Mouse (Mus musculus) heart, adult 11 months (tissue): ENCODE measurements at regions not wholly inside any gene's neighbourhood (a gene's known extent, or its start where the extent isn't known, plus 50 kb on each side); places are given as distances from the start of the nearest gene placed in this dataset.

Source experiments
- DNase-seq: peaks from one replicate; pipeline ENCODE4 v3.0.0; 2022

DNA sequence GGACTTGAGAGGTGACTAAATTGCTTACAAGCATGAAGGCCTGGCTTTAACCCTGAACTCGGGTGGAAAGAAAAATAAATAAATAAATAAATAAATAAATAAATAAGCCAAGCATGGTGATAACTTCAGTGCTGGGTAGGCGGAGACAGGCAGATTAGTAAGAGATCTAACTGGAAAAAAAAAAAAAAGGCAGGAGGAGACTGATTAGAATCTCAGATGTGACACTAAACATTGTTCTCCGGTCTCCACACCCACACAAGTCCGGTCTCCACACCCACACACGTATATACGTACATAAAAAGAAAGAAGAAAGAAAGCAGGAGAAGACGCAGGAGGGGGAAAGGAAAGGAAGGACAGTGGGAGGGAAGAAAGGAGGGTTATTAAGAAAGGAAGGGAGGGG, 267.8 kb downstream of the Dhx15 start:
- DNase-seq: no peak

DNA sequence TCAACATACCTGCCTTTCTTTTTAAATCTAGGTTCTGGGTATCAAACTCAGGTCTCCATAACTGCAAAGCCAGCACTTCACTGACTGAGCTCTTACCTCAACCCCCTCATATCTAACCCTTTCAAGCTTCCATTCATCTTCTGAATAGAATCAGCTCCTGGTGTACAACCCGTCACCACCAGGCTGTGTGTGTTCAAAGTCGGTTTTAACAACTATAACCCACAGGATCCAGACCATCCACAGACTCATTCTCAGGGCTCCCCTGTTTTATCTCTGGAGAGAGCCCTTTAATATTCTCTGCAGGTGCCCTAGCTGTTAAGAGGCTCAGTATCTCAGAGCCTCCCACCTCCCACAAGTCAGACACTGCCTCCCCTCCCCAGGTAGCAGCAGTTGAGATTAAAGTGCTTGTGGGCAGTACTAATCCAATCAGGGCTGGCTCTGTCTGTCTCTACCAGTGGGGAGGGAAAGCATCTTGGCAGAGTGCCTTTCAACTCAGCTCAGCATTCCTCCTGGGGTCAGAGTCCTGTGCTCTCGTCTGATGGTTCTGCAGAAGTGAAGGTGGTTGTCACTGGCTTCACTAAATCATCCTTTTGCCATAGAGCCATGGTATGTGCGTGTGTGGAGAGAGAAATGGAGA, 272.4 kb downstream of the Dhx15 start:
- peak; percentile 94 for DNase-seq

DNA sequence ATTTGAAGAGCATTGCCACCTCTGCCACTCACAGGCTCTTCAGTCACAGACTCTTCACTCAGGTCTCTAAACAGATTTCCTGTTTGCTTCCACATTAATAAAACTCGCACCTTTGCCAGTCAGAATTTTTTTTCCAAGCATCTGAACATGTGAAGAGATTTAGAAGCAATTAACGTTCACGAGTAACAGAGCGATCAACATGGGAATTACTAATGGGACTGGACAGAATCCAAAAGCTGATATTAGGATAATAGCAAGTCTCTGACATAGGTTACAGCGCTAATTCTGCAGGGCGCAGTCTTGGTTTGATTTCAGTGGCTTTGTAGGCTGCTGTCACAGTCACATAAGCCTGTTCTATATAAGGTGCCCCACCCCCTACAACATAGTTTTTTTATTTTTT, 275.6 kb downstream of the Dhx15 start:
- DNase-seq: no peak

DNA sequence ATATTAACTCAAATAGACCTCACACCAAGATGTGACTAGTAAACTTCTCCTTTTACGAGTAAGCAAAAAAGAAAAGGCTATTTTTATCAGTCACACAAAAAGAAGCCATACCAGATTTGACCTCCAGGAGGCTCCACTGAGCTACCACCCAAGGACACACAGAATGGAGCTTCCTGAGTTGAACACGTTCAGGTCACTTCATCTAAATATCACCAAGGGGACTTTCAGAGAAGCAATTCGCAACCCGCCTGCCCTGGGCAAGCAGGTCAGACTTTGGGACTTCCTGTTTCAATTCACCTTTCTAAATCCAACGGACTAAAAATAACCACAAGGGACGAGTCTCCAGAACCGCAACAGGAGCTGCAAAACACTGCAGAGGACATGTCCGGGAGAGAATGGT, 281.5 kb downstream of the Dhx15 start:
- DNase-seq: peak; percentile 94

DNA sequence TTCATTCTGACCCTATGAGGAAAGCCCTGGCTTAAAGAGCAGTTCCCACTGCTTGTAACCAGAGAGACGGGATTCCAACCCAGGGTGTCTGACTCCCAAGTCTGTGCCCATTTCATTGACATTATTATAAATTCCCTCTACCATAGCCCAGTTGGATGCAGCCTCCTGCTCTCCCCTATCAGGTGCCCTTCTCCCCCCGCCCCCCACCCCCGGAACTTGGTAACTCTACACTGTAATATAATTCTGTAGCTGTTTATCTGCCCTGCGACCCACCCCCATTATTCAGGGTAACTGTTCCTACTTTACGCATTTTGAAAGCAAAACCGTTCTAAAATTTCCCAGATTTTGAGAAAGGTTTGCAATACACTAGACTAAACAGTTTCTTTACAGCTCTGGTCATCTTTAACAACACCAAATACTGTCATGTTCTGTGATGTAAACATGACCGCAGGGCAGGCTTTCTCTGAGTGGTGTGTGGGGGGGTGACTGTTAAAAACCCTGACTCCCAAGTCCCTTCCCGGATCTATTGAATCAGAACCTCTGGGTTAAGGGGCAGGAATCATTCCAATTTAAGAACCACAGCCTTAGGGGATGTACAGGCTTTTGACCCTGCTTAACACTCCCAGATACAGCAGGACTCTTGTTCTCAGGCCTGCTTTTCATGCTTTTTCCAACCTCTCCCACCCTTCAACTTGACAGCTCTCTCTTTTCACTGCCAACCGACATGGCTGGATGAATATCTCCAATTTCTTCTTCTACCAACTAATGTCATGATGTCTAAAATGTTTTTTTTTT, 283.8 kb downstream of the Dhx15 start:
- DNase-seq: no peak

DNA sequence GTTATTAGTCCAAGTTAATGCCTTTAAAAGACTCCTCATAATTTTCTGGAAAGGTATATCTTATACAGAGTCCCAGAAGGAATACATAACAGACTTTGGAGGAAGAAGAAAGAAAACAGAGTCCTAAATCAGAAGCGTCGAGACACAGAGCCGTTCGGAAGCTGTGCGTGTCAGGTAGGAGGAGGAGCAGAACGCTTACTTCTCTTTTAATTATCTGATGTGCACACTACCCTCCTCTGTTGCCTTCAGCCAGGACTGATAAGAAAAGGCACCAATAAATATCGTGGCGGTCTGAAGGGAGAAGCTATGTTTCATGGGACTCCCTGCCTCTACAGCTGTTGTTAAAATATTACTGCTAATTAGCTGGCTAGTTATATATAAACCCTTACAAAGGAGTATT, 296.2 kb downstream of the Dhx15 start:
- DNase-seq: no peak

DNA sequence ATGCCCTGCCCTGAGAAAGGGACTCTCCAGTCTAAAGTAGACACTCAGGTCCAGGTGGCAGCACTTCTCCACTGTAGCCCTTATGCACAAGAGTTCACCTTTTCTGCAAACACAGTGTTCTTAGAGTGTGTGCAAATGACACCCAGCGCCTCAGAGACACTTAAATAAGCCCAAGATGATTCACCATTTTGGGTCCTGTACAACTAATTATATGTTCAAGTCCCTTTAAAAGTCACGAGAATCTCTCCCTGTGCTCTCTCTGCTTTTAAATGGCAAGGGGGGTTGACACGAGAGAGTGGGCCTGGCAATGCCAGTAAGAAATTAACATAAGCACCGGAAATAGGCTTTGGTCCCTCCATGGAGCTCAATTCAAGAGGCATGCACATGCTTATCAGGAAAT, 299.0 kb downstream of the Dhx15 start:
- peak; percentile 59 for DNase-seq

DNA sequence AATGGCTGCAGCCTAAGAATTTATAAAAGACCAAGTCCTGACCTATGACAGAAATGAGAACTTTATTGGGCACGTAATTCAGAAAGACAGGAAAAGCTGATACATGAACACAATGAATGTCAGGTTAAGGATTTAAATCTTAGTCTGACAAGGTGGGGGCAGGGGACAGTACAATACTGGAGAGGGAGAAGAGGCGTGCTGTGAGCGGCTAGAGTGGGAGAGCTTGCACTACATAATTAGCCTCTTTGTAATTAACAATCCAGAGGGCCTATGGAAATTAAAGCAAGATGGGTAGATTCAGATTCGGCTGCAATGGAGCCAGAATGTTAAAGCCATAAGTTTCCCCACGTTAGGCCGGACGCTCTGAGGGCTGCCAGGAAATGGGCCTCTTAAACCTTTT, 301.9 kb downstream of the Dhx15 start:
- peak; percentile 41 for DNase-seq

DNA sequence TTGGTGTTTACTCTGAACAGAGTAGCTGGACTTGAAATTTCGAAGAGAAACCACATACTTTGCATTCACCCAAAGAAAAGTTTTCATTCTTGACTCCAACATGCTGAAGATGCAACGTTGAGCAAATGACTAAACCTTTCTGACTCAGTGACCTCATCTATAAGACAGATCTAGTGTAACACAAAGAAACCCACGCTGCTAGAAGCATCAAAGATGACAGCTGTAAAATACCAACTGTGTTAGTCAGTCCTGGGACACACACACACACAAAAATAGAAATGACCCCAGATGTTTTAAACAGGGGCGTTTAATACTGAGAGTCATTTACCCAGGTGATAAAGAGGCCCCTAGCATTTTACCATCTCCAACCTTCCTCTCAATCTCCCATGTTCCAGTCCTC, 307.7 kb downstream of the Dhx15 start:
- DNase-seq: peak; percentile 15

DNA sequence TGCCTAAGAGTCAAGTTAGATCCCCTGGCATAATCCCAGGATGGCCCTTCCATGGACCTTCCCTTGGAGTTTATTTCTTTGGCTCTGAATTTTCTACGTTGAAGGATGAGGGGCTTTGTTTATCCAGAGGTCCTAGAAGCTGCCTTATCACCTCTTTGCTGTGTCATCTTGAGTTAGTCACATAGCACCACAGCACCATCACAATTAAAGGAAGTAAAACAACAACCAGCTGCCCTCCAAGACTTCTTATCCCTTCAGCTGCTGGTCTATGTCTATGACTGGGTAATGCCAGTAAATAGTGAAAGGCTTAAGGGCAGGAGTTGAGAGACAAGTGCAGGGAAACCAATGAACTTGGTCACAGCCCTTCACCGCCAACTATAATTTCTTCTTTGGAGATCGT, 308.1 kb downstream of the Dhx15 start:
- peak; percentile 25 for DNase-seq

DNA sequence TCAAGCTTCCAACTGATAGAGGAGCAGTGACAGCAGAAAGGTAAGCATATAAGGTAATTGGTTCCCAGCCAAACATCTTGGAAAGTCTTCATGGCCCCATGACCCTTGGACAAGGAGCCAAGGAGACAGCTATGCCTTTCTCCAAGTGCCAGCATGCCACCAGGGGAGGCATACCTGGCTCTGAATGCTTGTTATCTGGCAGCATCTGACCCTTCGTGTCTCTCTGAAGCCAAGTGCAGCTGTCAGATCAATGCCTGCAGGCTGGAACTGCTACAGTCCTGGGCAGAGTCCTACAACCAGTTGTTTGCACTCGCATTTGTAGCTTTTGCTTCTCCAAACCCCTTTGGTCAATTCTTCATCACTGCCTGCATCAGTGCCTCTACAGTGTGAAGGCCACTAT, 309.3 kb upstream of the Ppargc1a start:
- peak; percentile 64 for DNase-seq

DNA sequence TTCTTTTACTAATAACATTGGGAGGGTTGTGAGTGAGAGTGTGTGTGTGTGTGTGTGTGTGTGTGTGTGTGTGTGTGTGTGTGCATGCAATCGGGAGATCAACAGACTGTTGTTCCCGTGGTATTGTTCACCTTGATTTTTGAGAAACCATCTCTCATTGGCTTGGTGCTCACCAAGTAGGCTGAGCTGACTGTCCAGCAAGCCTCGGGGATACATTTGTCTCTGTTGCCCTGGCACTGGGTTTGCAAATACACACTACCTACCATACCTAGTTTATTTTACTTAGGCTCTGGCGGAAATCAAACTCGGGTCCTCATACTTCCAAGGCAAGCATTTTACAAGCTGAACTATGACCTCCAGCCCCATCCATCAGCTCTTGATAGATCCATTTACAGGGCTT, 306.0 kb upstream of the Ppargc1a start:
- peak; percentile 71 for DNase-seq

DNA sequence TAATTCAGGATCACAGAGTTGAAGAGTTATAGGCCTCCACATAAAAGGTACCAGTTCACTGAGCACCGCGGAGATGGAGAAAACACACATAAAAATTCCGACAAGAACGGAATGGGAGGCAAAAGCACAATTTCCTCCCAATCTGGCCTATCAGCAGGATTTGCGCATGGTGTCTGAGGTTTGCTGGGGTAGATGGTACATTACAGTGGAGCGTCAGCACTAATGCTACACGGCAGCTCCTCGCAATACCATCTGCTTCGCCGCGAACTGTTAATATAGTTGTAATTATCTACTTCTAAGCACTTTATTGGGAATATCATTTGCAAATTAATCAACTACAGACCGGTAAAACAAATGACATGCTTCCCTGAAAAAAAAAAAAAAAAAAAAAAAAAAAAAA, 304.2 kb upstream of the Ppargc1a start:
- DNase-seq: peak; percentile 8

DNA sequence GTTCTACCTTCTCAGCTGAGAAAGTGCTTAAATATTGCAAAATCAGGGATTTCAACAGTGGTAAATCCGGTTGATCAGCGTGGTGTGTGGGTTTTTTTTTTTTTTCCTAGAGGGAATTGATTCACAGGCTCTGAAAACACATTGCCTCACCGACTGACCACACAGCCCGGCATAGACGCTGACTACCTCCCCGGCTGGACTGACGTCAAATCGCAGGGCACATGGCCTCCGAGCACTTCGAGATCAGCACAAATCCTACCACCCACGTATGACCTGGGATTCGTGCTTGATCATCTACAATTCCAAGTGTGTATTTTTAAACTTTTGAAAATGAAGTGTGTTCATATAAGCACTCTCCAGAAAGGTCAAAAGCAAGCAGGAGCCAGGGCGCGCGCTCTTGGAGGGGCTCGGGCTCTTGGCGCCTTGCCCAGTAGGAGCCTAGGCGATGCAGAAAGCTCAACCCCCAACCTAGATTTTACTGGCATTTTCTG, 300.7 kb upstream of the Ppargc1a start:
- peak; percentile 87 for DNase-seq

DNA sequence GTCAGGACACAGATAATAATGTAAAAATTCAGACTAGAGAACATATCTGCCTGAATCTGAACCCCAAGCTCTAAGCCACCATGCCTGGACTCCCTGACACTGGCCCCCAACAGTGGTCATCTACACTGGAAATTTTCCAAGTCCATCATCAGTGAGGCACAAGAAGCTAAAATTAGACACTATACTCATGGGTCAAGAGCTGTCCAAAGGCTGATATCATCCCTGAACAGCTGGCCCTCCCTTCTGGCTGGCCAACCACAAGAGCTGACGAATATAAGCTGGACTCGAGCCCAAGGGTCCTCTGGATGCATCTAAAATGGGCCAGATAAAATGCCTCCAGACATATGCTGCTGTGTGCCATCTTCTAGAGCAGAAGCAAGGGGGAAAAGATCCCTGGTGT, 298.5 kb upstream of the Ppargc1a start:
- peak; percentile 92 for DNase-seq

DNA sequence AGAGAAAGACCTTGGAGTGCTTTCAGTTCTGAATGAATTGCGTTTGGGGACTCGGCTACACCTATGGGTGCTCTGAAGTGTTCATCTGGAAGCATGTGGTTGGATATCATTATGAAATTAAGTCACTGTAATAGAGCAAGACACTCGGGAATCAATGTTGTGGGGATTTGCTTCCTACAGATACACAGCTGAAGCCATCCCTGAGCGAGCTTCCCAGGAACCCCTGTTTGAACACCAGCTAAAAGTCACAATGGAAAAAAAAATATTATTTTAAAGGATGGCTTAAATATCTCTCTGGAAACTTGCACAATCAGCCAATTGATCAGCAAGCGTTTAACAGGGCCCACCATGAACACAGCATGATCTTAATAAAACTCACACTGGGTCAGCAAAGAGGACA, 293.0 kb upstream of the Ppargc1a start:
- DNase-seq: peak; percentile 55

DNA sequence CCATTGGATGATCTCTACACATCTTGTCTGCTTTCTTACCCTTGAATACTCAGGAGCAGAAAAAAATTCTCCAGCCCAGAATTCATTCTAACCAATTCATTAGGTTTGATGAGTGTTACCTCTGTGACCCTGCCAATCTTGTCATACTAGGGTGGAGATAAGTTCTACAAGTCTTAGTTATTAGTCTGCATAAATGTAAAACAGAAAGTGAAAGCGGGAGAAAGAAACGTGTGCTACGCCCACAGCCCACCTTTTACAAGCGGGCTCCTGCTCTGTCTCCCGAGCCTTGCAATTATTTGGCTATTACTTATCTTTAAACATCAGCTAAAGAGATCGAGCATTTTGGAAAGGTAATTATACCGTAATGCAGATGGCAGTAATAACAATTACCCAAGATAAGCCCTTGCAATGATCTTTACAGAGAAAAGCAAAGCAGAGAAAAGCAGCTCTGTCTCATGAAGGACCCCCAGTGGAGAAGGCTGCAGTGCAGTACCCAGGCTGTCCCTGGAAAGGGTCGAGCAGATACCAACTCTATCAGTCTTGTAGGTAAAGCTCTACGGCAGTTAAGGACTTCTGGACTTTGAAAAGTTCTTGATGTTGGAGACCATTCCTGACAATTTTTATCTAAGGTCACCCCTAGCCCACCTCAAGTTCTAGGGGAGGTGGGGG, 286.1 kb upstream of the Ppargc1a start:
- DNase-seq: peak; percentile 45

DNA sequence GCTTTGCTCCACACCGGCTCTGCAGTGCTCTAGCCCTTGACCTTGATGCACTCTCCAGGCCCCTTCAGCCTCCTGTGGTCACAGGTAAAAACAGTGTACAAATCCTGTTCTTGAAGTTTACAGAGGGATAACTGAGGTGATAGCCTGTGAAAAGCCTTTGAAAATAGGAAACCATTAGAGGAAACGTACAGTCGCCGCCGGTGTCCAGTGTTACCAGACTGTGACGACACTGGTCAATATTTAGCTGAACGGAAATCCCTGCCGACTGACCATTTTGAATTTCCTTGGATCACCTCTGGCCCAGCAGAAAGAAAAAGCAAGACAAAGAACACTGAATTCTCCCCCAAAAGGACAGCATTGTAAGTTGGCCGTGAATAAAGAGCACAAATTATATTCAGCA, 282.6 kb upstream of the Ppargc1a start:
- DNase-seq: peak; percentile 55

DNA sequence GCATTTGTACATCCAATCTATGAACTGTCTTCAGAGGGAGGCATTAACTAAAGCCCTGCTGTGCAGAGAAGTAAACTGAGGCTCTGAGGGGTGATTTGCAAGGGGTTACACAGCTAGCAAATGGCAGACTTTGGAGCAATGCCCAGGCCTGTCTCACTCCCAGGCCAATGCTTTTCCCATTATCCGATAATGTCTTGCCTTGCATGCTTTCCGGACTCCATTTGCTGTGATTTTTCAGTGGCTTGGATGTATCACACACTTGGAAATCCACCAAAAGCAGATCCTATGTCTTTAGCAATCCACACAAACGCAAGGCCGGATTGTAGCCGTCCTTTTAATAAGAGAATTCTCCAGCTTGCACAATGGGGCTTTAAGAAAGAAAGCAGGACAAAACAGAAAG, 281.7 kb upstream of the Ppargc1a start:
- peak; percentile 58 for DNase-seq

DNA sequence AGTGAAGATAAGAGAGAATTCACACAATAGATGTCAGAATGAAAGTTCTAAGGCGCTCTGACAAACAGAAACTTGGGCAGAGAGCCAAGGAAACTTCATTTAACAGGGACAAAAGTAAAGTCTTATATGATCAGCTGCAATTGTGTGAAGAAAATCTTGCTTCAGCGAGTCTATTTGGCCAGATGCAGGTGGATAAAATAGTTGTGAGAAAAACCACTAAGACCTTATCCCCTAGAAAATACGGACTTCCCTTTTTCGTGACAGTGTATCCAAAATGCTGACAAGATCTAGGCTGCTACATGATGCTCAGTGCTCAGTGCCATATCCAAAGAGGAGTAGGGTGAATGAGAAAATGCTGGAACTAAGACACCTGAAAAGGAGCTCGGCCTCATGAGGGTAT, 274.7 kb upstream of the Ppargc1a start:
- DNase-seq: peak; percentile 2

DNA sequence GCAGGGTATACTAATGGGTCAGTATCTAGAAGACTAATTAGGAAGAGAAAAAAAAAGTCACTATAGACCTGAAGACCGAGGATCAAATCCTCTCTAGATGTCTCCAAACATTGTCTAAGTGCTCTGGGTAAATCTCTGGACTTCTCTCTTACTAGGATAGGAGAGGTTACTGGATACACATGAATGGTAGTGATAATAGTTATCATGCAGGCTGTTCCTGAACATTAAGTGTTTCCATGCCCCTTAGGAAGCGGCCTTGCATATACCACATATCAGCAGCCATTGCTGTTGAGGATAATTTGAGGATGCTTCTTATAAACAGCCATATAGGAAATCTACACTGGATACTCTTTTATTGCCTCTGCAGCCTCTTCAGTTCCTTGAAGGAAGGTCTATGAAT, 274.2 kb upstream of the Ppargc1a start:
- DNase-seq: peak; percentile 21

DNA sequence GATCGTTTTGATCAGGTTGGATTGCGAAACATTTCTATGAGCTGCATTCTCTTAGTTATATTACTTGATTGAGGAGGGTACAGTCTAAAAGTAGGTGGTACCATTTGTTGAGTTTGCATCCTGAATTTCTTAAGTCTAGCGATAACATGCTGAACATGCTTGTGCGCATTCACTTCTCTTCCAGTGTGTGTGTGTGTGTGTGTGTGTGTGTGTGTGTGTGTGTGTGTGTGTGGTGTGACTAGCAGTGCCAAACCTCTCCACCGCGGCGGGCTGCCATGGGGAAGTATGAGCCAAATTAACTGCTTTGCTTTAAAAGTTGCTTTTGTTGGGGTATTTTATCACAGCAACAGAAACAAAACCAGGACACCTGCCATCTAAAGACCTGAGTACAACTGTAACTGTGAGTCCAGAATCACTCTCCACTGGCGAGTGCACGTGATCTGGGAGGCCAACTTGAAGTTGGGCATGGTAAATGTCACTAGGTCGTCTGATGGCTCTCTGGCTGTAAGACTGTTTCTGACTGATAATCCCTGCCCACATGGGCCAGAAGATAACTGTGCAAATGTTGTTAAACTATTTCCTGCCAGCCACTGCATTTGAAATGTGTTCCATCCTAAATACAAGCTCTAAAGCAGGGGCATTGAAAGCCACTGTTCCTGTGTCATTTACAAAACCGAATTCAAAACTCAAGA, 273.3 kb upstream of the Ppargc1a start:
- DNase-seq: peak; percentile 85

DNA sequence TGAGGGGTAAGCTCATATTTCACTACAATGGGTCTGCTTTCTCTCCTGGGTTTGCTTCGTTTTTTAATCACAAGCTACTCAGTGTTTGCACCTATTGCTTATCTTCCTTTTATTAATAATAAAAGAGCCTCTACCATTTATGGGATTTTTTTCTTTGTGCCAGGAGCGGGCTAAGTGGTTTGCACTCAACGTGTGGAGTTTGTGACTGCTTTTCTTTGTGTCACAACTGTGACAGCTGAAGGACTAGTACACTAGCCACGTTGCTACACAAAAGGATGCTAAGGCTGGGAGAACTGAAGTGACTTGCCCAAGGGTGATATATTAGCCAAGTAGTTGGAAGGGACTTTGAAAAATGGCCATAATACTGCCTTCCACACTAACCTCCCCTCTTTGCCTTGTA, 271.8 kb upstream of the Ppargc1a start:
- DNase-seq: peak; percentile 31
